Mouse (Mus musculus): ENCODE results near the gene 5430402E10Rik. TPM values are rescaled to one million over a fixed set of nuclear protein-coding genes. Genes with fewer than 3 reads are reported as not detected.
"Not testable (repeated sequence)": the region's sequence is repeated elsewhere in the genome, so short reads cannot be mapped to it uniquely, and the experiment has no call there.

5430402E10Rik gene
- total RNA-seq (2021), result not detected
- long read RNA-seq, result 0 reads

- DNase-seq (ENCODE audit: low spot score in 2 of 2), result not testable (repeated sequence)
These were observed at the start of gene 5430402E10Rik for GRCm38 (mm10) chrX:77924962-77925361. Gene 5430402E10Rik, minus strand, starts transcription at chrX:77925062.

- DNase-seq (ENCODE audit: low spot score in 2 of 2), result not testable (repeated sequence)
These were observed 44.8 kb downstream of the 5430402E10Rik start for GRCm38 (mm10) chrX:77880033-77880432.

Other genes starting within 250 kb of the 5430402E10Rik start
- gene Prkx, start 128.8 kb downstream of the 5430402E10Rik start, total RNA-seq (2021), result 10 to 100 TPM; 15.1 to 17.1 TPM
- gene Pbsn, start 71.4 kb downstream of the 5430402E10Rik start, total RNA-seq (2021), result not detected
- gene Gm14744, start 60.3 kb downstream of the 5430402E10Rik start, total RNA-seq (2021), result not detected
- not detected for gene Obp1a, start 166.3 kb upstream of the 5430402E10Rik start, total RNA-seq (2021)
- gene Gm5938, start 200.4 kb upstream of the 5430402E10Rik start, total RNA-seq (2021), result not detected